Mouse (Mus musculus) cerebellum, adult 2 months (tissue): Measurements from ENCODE around the gene Frat2. TPM values are rescaled to one million over a fixed set of nuclear protein-coding genes. Genes with fewer than 3 reads are reported as not detected.

Source experiments
- DNase-seq, 2 experiments: peaks; one replicate each; pipeline ENCODE4 v3.0.0; 2021
- H3K27ac ChIP-seq: fragments of 200-500 bp; 2 replicates; pipeline ENCODE4 v1.5.1; 2012; ENCODE audit warnings: low read length, control low read depth, inconsistent platforms; ENCODE audit not compliant: insufficient read depth
- H3K27me3 ChIP-seq: fragments of 200-500 bp; 2 replicates; pipeline ENCODE4 v1.6.1; 2012; ENCODE audit warnings: inconsistent platforms, mild to moderate bottlenecking, low read length, moderate library complexity; ENCODE audit not compliant: control insufficient read depth, insufficient read depth
- H3K4me1 ChIP-seq: fragments of 200-500 bp; 2 replicates; pipeline ENCODE4 v1.6.1; 2011; ENCODE audit warnings: low read length; ENCODE audit not compliant: control insufficient read depth, insufficient read depth
- H3K4me3 ChIP-seq: fragments of 200-500 bp; replicated peaks from 2 replicates; pipeline ENCODE3; 2011; ENCODE audit warnings: mild to moderate bottlenecking, low read depth, low read length, control low read depth; ENCODE audit not compliant: insufficient read depth
- CTCF ChIP-seq: fragments of 200-500 bp; IDR thresholded peaks from 2 replicates; pipeline ENCODE4 v1.5.1; 2011; ENCODE audit warnings: low read depth, mild to moderate bottlenecking, control low read depth, low read length, moderate library complexity, borderline replicate concordance; ENCODE audit not compliant: insufficient read depth
- POLR2A ChIP-seq: fragments of 200-500 bp; IDR thresholded peaks from 2 replicates; pipeline ENCODE4 v1.6.1; 2011; ENCODE audit warnings: low read length, control low read depth, borderline replicate concordance; ENCODE audit not compliant: insufficient read depth
- WGBS: fragments of 180-500 bp; shearing (Covaris S2); methylation state at CpG from one replicate; pipeline ENCODE4 v1.1.7; 2018; 5-methylcytosine and 5-hydroxymethylcytosine counted together
- polyA plus RNA-seq: library from polyadenylated mRNA; depleted of rRNA; stranded (reverse); fragments of >200 nt; gene quantifications from 2 replicates; pipeline ENCODE4 v1.2.3, GENCODE M21; 2012; rRNA removed

Gene Frat2
- polyA plus RNA-seq, 1 experiment, result 6.9 TPM

DNA sequence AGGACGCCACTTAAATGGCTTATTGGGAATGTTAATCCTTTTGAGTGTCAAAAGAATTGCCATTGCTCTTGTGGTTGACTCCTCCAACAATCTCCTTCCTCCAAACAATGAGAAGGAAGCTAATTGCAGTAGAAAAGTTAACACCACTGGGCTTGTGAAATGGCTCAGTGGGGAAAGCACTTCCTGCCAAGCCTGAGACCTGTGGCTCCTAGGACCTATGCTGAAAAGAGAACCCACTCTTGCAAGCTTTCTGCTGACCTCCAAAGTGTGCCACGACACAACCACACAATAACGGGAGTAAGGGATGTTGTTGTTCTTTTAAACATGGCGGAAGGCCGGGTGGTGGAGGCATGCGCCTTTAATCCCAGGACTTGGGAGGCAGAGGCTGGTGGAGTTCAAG, 50.4 kb downstream of the Frat2 start:
- DNase-seq, result no peak
- TF ChIP-seq CTCF, result no peak
- TF ChIP-seq POLR2A, result no peak
- no peak overlapping the region for H3K4me3 ChIP-seq
- 96% methylated on average over 6 of the region's 6 CpGs for WGBS
- no peak overlapping the region for H3K27ac ChIP-seq
- no peaks in the 10 kb centered on the region for H3K4me1 ChIP-seq
- H3K27me3 ChIP-seq, result no peaks in the 10 kb centered on the region

DNA sequence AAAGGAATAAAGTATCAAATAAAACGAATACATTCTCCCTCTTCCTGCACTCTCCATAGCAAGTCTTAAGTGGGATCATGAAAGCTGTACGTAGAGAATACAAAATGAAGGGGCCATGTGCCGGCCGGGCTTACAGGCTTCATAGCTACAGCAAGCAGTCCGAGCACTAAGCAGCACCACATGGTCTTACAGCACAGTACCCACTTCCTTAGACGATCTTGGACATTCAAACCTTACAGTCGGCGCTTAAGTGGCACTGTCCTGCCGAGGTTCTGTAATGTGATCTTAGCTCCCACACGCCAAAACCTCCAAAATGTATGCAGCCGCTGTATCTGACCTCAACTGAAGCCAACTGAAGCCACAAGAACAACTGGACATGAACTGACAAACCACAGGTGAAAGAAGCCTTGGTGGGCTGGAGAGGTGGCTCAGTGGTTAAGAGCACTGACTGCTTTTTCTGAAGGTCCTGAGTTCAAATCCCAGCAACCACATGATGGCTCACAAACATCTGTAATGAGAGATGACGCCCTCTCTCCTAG, 51.1 kb downstream of the Frat2 start:
- H3K27me3 ChIP-seq, result no peaks in the 10 kb centered on the region
- H3K4me1 ChIP-seq, result no peaks in the 10 kb centered on the region
- no peak for DNase-seq
- no peak overlapping the region for H3K27ac ChIP-seq
- WGBS, result 87% methylated on average over 12 of the region's 12 CpGs
- no peak overlapping the region for H3K4me3 ChIP-seq
- no peak for TF ChIP-seq POLR2A
- TF ChIP-seq CTCF, result no peak

DNA sequence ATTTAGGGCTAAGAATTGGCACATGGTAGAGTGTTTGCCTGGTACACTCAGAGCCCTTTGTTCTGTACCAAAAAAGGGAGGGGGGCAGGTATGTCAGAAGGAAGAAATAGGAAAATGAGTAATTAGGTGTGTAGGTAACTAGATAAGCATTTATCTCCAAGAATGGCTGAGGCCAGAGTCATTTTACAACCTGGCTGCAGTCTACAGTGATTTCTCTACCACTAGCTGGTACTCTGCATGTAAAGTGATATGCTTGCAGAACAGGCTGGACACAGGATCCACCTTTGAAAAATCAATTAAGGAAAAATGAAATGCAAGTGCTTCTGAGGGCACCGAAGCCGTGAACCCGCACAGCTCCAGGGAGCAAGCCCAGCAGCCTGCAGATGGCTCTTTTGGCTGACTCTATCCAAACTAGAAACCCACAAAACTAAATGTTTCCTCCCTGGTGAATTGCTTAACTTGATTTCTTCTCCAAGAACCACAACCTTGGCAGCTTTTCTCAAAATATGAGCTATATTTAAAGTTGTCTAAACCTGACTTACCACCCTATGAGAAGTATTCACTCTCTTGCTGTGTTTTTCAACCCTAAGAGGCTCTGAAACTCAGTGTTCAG, 51.7 kb downstream of the Frat2 start:
- Histone ChIP-seq H3K4me3 (no peak overlapping the region), H3K4me1 (no peaks in the 10 kb centered on the region), H3K27me3 (no peaks in the 10 kb centered on the region), H3K27ac (no peak overlapping the region)
- no peak for DNase-seq
- no peak for TF ChIP-seq CTCF
- TF ChIP-seq POLR2A, result no peak
- 38% methylated on average over 3 of the region's 3 CpGs for WGBS

Other genes starting within 250 kb of the Frat2 start
- 3.9 and 4.9 TPM in 2 replicates for gene Slit1, start 104.5 kb downstream of the Frat2 start, polyA plus RNA-seq
- 2.4 and 2.5 TPM in 2 replicates for gene Arhgap19, start 46.1 kb downstream of the Frat2 start, polyA plus RNA-seq
- gene Frat1, start 18.2 kb downstream of the Frat2 start, polyA plus RNA-seq, result 13.2 and 14.7 TPM in 2 replicates
- gene Rrp12, start 48.0 kb upstream of the Frat2 start, polyA plus RNA-seq, result 15.1 and 16.4 TPM in 2 replicates
- 858 and 879 TPM in 2 replicates for gene Pgam1, start 63.8 kb upstream of the Frat2 start, polyA plus RNA-seq
- gene Exosc1, start 85.3 kb upstream of the Frat2 start, polyA plus RNA-seq, result 25.6 and 26.3 TPM in 2 replicates
- gene Zdhhc16, start 85.3 kb upstream of the Frat2 start, polyA plus RNA-seq, result 60.9 and 70.4 TPM in 2 replicates
- gene Mms19, start 133.0 kb upstream of the Frat2 start, polyA plus RNA-seq, result 54.9 and 65.5 TPM in 2 replicates
- 28.1 and 29.4 TPM in 2 replicates for gene Ubtd1, start 133.6 kb upstream of the Frat2 start, polyA plus RNA-seq
- 0.32 and 0.54 TPM in 2 replicates for gene Ankrd2, start 187.9 kb upstream of the Frat2 start, polyA plus RNA-seq
- 2.2 and 2.4 TPM in 2 replicates for gene Hoga1, start 197.5 kb upstream of the Frat2 start, polyA plus RNA-seq
- 0.32 and 0.41 TPM in 2 replicates for gene 4933411K16Rik, start 204.1 kb upstream of the Frat2 start, polyA plus RNA-seq
- gene Morn4, start 238.2 kb upstream of the Frat2 start, polyA plus RNA-seq, result 43.4 and 44.6 TPM in 2 replicates
- 78.6 and 81.0 TPM in 2 replicates for gene Pi4k2a, start 242.3 kb upstream of the Frat2 start, polyA plus RNA-seq